Mouse (Mus musculus): Measurements from ENCODE around the gene Zscan29. TPM values are rescaled to one million over a fixed set of nuclear protein-coding genes. Genes with fewer than 3 reads are reported as not detected.

The Zscan29 gene
- total RNA-seq (2021) = 1 to 10 TPM; 6.1 to 6.3 TPM
- long read RNA-seq, experiment 1, full-length matches to known transcripts = 2 of 3 reads
- long read RNA-seq, experiment 1, partial matches to known transcripts = 1 of 3 reads
- long read RNA-seq, experiment 1, other reads (novel, unspliced or antisense) = 0 of 3 reads
- long read RNA-seq, experiment 2, full-length matches to known transcripts = 3 of 9 reads
- long read RNA-seq, experiment 2, partial matches to known transcripts = 1 of 9 reads
- long read RNA-seq, experiment 2, other reads (novel, unspliced or antisense) = 5 of 9 reads

DNA sequence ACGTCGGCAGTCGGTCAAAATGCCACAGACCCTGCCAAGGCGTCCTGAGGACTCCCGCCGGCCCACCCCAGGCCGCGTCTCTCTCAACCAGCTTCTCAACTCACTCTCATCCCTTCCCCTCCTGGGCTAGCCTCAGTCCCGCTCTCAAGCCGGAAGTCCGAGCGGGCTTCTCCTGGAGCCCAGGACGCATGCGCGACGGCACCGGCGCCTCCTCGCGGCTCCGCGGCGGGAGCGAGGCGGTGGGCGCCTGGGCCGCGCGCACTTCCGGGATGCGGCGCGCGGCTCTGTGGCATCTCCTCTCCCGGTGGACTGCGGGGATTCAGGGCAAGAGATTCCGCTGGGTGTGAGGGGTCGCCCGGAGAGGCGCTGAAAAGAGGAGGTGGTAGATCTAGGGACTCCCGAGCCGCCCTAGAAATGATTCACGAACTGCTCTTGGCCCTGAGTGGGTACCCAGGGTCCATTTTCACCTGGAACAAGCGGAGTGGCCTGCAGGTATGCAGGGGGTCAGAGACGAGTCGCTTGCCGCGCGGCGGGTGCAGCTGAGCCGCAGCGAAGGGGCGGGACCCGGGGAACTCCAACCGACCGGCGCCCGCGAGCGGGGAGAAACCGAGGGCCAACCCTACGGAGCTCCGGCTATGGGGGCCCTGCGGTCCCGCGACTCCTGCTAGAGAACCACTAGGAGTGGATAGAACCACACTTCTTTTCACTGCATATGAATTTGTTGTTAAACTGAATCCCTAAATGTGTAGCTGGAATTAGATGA, at the start of gene Zscan29:
Gene Zscan29 (minus strand): TSS at position 146 of the 763 bp plus-strand sequence.
- TF ChIP-seq CTCF (IDR thresholded peaks at IDR 0.05) = no peak; the same call in 1 of the 2 replicates
- DNase-seq (ENCODE audit: extremely low spot score in 1 of 2, low spot score in 2 of 2) = peak; percentile 83 to 86
- Histone ChIP-seq H3K27ac (peak within 1 kb of the TSS; percentile 80), H3K4me3 (peak within 1 kb of the TSS; percentile 94)
- intact Hi-C loops (cut with DNase I) = loop anchor here (1.0 to 5.0 kb wide), 2 partner anchors 31 to 226 kb away; partner anchors contain the start of genes Adal and Lcmt2

DNA sequence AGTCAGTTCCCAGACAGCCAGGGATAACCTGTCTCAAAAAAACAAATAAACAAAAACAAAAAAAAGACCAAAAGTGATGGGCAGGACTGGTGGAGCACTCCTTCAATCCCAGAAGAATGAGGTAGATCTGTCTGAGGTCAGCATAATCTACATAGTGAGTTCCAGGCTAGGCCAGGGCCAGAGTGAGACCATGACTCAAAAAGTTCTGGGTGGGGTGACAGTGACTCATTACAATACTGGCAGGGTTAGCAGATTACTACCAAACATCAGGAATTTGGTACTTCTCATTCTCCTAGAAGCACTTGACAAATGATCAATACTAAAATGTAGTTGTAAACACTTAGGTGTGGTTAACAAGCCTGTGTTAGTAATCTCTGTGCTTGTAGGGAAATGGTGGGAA, 49.1 kb upstream of the Zscan29 start:
- DNase-seq (ENCODE audit: extremely low spot score in 1 of 2, low spot score in 2 of 2) = no peak
- H3K4me3 ChIP-seq = no peak overlapping the region
- TF ChIP-seq CTCF (IDR thresholded peaks at IDR 0.05) = no peak
- intact Hi-C loops (cut with DNase I) = no loop called here
- no peak overlapping the region for H3K27ac ChIP-seq

DNA sequence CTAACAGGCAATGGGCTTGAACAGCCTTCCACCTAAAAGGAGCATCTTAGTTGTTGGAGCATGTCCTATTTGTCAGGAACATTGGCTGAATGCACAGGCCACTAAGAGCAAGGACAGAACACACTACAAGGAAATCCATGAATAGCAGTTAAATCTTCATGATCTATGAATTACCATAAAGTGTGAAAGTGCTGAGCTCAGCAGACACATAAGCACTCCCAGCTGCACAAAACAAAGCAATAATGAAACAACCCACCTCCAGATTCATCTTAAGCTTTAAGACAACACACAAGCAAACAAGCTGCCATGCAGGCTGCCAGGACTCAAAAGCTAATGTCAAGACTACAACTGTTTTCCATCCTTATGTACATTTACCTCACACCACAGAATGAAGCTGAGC, 48.3 kb upstream of the Zscan29 start:
- no peak for DNase-seq (ENCODE audit: extremely low spot score in 1 of 2, low spot score in 2 of 2)
- TF ChIP-seq CTCF (IDR thresholded peaks at IDR 0.05) = no peak
- H3K27ac ChIP-seq = no peak overlapping the region
- no peak overlapping the region for H3K4me3 ChIP-seq
- intact Hi-C loops (cut with DNase I) = no loop called here

DNA sequence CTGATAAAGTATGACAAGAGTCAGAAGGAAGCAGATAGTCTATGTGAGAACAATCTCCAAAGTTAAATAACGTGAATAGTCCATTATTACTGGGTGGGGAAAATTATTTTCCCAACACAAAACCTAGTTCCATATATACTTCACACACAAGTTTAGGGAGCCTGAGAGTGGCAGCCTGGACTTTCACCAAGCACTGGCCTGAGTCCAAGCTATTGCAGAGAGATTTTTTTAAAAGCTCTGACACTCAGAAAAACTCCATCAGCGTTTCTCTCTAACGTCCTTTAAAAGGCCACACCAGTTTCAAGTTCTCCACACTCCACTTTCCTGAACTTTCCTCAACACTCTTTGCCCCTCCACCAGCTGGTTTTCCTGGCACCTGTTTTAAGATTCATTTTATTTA, 43.6 kb upstream of the Zscan29 start:
- intact Hi-C loops (cut with DNase I) = no loop called here
- no peak overlapping the region for H3K4me3 ChIP-seq
- H3K27ac ChIP-seq = no peak overlapping the region
- TF ChIP-seq CTCF (IDR thresholded peaks at IDR 0.05) = no peak
- no peak for DNase-seq (ENCODE audit: extremely low spot score in 1 of 2, low spot score in 2 of 2)

DNA sequence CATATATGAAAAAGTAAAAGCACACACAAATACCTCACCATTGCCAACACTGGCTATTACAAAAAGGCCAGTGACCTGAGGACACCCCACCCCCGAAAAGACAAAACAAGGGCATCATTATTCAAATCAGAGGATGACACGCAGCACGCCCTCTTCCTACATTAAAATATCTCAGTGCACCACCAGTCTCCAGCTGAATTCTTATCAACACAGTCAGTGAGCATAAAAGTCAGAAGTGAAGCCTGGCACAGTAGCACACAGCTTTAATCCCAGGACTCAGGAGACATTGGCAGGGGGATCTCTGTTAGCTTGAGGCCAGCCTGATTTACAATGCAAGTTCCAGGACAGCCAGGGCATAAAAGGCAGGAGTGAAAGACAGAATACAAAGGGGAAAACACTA, 35.6 kb upstream of the Zscan29 start:
- intact Hi-C loops (cut with DNase I) = no loop called here
- no peak overlapping the region for H3K27ac ChIP-seq
- no peak overlapping the region for H3K4me3 ChIP-seq
- TF ChIP-seq CTCF (IDR thresholded peaks at IDR 0.05) = no peak
- DNase-seq (ENCODE audit: extremely low spot score in 1 of 2, low spot score in 2 of 2) = no peak

DNA sequence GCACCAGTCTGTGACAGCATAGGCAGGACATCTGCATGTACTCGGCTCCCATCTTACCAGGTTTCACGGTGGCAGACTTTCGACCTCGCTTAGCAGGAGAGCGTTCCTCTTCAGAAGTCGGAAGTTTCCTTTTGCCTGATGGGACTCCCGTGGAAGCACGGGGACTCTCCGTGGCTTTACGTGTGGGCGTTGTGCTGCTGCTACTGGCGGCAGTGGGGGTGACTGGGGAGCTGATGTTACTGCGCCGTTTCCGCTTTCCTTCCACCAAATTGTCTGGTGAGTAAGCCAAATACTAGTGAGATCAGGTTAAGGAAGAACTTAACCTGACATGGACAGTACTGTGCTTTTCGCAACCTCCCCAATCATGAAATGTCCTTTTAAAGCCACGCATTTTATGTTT, 33.4 kb upstream of the Zscan29 start:
- no peak overlapping the region for H3K4me3 ChIP-seq
- TF ChIP-seq CTCF (IDR thresholded peaks at IDR 0.05) = no peak
- intact Hi-C loops (cut with DNase I) = no loop called here
- DNase-seq (ENCODE audit: extremely low spot score in 1 of 2, low spot score in 2 of 2) = no peak
- H3K27ac ChIP-seq = no peak overlapping the region

DNA sequence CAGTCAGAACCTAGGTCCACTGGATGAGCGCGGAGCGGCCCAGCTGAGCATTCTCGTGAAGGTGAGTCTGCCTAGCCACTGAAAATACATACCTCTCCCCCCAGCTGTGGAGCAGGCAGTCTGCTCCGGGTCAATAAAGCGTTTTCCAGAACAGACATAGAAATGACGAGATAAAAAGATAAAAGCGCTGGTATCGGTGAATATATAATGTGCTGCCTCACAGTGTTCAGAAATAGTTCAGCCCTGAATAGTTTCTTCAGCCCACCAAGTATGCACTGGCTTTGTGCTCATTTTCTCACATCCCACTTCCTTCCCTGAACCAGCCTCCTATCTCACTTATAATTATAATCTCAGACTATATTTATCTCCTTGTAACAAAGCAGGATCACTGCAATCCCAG, 24.5 kb upstream of the Zscan29 start:
- Histone ChIP-seq H3K4me3 (no peak overlapping the region), H3K27ac (peak overlapping the region; percentile 79)
- intact Hi-C loops (cut with DNase I) = loop anchor here (2.0 kb wide), 1 partner anchor 99 kb away; no protein-coding TSS in a partner anchor
- no peak for TF ChIP-seq CTCF (IDR thresholded peaks at IDR 0.05)
- DNase-seq (ENCODE audit: extremely low spot score in 1 of 2, low spot score in 2 of 2) = peak in 1 of 2 experiments; percentile 29

DNA sequence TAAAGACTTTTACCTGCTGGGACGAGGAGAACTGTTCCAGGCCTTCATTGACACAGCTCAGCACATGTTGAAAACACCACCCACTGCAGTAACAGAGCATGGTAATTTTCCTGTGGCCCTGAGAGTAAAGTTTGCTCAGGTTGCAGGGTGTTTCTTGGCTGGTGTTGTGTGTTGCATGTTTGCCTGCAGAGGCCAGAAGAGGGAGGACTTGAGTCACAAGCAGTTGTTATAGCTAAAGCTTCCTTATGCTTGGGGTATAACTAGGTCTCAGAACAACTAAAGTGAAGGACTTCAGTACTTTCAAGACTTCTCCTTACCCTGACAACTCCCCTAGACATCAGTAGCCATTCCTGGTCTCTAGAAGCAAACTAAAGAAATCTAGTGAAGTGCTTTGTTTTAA, 17.6 kb upstream of the Zscan29 start:
- H3K27ac ChIP-seq = no peak overlapping the region
- DNase-seq (ENCODE audit: extremely low spot score in 1 of 2, low spot score in 2 of 2) = no peak
- peak; percentile 40 for TF ChIP-seq CTCF (IDR thresholded peaks at IDR 0.05)
- intact Hi-C loops (cut with DNase I) = no loop called here
- H3K4me3 ChIP-seq = no peak overlapping the region

DNA sequence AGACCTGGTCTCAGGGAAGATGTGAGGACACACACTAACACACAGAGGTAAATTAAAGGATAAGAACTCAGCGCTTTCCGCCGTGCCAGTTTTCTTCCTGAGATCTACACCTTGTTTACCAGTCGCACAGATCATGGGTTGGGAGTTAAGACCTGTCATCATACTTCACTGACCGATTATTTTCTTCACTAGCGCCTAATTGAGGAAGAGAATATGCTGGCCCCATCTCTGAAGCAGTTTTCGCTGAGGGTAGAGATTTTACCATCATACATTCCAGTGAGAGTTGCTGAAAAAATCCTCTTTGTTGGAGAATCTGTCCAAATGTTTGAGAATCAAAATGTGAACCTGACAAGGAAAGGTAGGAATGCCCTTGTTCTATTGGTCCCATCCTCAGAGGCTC, 13.2 kb upstream of the Zscan29 start:
- DNase-seq (ENCODE audit: extremely low spot score in 1 of 2, low spot score in 2 of 2) = no peak
- H3K27ac ChIP-seq = no peak overlapping the region
- no peak overlapping the region for H3K4me3 ChIP-seq
- intact Hi-C loops (cut with DNase I) = no loop called here
- TF ChIP-seq CTCF (IDR thresholded peaks at IDR 0.05) = no peak

DNA sequence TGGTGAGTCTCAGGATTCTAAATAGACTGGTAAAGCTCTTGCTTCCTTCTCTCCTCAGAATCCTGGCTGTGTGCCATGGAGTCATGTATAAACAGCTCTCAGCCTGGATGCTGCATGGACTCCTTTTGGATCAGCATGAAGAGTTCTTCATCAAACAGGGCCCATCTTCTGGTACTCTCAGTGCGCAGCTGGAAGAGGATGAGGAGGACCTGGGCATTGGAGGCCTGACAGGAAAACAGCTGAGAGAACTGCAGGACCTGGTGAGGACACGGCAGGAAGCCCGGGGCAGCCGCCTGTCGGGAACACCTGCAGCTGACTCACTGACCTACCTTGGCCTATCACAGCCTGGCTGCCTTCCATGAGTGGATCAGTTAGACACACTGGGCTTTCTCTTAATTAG, 12.5 kb upstream of the Zscan29 start:
- H3K4me3 ChIP-seq = no peak overlapping the region
- intact Hi-C loops (cut with DNase I) = no loop called here
- DNase-seq (ENCODE audit: extremely low spot score in 1 of 2, low spot score in 2 of 2) = no peak
- H3K27ac ChIP-seq = no peak overlapping the region
- TF ChIP-seq CTCF (IDR thresholded peaks at IDR 0.05) = no peak

DNA sequence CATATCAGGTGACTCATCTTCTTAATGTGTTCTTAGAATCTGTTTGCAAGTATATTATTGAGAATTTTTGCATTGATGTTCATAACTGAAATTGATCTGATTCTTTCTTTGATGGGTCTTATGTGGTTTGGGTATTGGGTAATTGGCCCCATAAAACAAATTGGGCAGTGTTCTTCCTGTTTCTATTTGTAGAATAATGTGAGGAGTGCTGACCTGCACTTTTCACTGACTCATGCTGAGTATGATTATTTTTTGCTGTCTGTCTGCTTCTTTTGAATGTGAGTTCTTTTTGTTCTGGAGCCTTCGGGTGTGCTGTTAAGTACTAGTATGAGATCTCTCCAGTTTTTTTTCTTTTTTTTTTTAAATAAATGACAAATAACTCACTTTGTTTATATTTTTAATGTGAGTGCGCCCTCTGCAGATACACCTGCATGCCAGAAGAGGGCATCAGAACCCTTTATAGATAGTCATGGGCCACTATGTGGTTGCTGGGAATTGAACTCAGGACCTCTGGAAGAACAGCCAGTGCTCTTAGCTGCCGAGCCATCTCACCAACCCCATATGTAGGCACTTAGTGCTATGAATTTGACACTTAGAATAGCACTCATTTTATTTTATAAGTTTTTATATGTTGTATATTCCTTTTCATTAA, 8.0 kb upstream of the Zscan29 start:
- intact Hi-C loops (cut with DNase I) = no loop called here
- no peak for DNase-seq (ENCODE audit: extremely low spot score in 1 of 2, low spot score in 2 of 2)
- H3K27ac ChIP-seq = no peak overlapping the region
- peak; percentile 29 for TF ChIP-seq CTCF (IDR thresholded peaks at IDR 0.05)
- no peak overlapping the region for H3K4me3 ChIP-seq

DNA sequence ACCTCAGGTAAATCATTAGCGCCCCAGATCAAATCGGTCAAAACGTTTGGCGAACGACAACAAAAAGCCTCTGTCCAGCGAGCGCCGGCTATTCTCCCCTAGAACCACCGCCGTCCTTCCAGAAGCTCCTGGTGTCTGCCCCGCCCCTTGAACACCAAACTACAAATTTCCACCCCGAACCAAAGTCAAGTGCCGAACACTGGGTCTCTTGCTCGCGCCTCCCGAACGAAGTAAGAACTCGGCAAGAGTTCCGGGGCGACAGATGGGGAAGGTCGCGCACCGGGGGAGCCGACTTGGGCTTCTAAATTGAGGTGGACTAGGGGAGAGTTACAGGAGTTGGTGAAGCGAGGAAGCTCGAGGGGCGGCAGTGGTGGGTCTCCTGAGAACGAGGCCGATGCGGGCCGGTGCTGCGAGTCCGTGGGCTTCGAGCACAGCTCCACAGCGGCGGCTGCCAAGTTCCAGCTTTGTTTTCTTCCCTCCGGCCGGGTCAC, 399 bp downstream of the Zscan29 start, which contains the start of gene Tubgcp4:
Gene Tubgcp4 (plus strand): TSS at position 174 of the 491 bp plus-strand sequence.
- intact Hi-C loops (cut with DNase I) = loop anchor here (1.0 to 5.0 kb wide), 2 partner anchors 30 to 227 kb away; partner anchors contain the start of genes Adal and Lcmt2
- no peak for TF ChIP-seq CTCF (IDR thresholded peaks at IDR 0.05)
- no peak for DNase-seq (ENCODE audit: extremely low spot score in 1 of 2, low spot score in 2 of 2)
- H3K4me3 ChIP-seq = peak within 1 kb of the TSS; percentile 94
- H3K27ac ChIP-seq = peak within 1 kb of the TSS; percentile 80

Data from left cerebral cortex, adult 2 months (tissue).